Mouse (Mus musculus): ENCODE data around the gene Dync2h1. TPM values are rescaled to one million over a fixed set of nuclear protein-coding genes. Genes with fewer than 3 reads are reported as not detected.
"Not testable (repeated sequence)": the region's sequence is repeated elsewhere in the genome, so short reads cannot be mapped to it uniquely, and the experiment has no call there.

The Dync2h1 gene
- total RNA-seq, 2 experiments from 2014 or later = 25.2 to 32.8 TPM

GRCm38 (mm10) chr9:7041231-7041630 lies 143.0 kb downstream of the Dync2h1 start:
- DNase-seq (ENCODE audit: low spot score in 2 of 2) = no peak
- intact Hi-C loops (cut with DNase I) = no loop called here

GRCm38 (mm10) chr9:7032553-7032952 lies 151.7 kb downstream of the Dync2h1 start:
- intact Hi-C loops (cut with DNase I) = no loop called here

GRCm38 (mm10) chr9:7015600-7015999 lies 168.6 kb downstream of the Dync2h1 start:
- no peak for DNase-seq (ENCODE audit: low spot score in 2 of 2)
- intact Hi-C loops (cut with DNase I) = no loop called here

More at GRCm38 (mm10) chr9:7032553-7032952, 151.7 kb downstream of the Dync2h1 start:
- no peak for DNase-seq (ENCODE audit: low spot score in 2 of 2)

GRCm38 (mm10) chr9:7014733-7015132 lies 169.5 kb downstream of the Dync2h1 start:
- intact Hi-C loops (cut with DNase I) = no loop called here
- DNase-seq (ENCODE audit: low spot score in 2 of 2) = no peak

- DNase-seq (ENCODE audit: low spot score in 2 of 2) = no peak
- intact Hi-C loops (cut with DNase I) = no loop called here
These were observed 174.5 kb downstream of the Dync2h1 start for GRCm38 (mm10) chr9:7009785-7010184.

GRCm38 (mm10) chr9:6994865-6995264 lies 189.4 kb downstream of the Dync2h1 start:
- no peak for DNase-seq (ENCODE audit: low spot score in 2 of 2)
- intact Hi-C loops (cut with DNase I) = no loop called here

- intact Hi-C loops (cut with DNase I) = no loop called here
- no peak for DNase-seq (ENCODE audit: low spot score in 2 of 2)
These were observed 190.0 kb downstream of the Dync2h1 start for GRCm38 (mm10) chr9:6994275-6994674.

GRCm38 (mm10) chr9:6988893-6989685 lies 195.2 kb downstream of the Dync2h1 start:
- intact Hi-C loops (cut with DNase I) = no loop called here
- DNase-seq (ENCODE audit: low spot score in 2 of 2) = no peak

- intact Hi-C loops (cut with DNase I) = no loop called here
- DNase-seq (ENCODE audit: low spot score in 2 of 2) = no peak
These were observed 198.1 kb downstream of the Dync2h1 start for GRCm38 (mm10) chr9:6986161-6986560.

- no peak for DNase-seq (ENCODE audit: low spot score in 2 of 2)
- intact Hi-C loops (cut with DNase I) = no loop called here
These were observed 215.1 kb downstream of the Dync2h1 start for GRCm38 (mm10) chr9:6969171-6969570.

GRCm38 (mm10) chr9:6965006-6965405 lies 219.2 kb downstream of the Dync2h1 start:
- no peak for DNase-seq (ENCODE audit: low spot score in 2 of 2)
- intact Hi-C loops (cut with DNase I) = no loop called here

GRCm38 (mm10) chr9:6958311-6958710 lies 225.9 kb downstream of the Dync2h1 start:
- intact Hi-C loops (cut with DNase I) = no loop called here
- no peak for DNase-seq (ENCODE audit: low spot score in 2 of 2)

- intact Hi-C loops (cut with DNase I) = no loop called here
- DNase-seq (ENCODE audit: low spot score in 2 of 2) = no peak
These were observed 256.7 kb downstream of the Dync2h1 start for GRCm38 (mm10) chr9:6927399-6928035.

GRCm38 (mm10) chr9:6913471-6913870 lies 270.8 kb downstream of the Dync2h1 start:
- intact Hi-C loops (cut with DNase I) = no loop called here
- DNase-seq (ENCODE audit: low spot score in 2 of 2) = no peak

- DNase-seq (ENCODE audit: low spot score in 2 of 2); intact Hi-C loops (cut with DNase I): not testable (repeated sequence)
These were observed 273.7 kb downstream of the Dync2h1 start for GRCm38 (mm10) chr9:6910537-6910936.

- intact Hi-C loops (cut with DNase I) = no loop called here
- no peak for DNase-seq (ENCODE audit: low spot score in 2 of 2)
These were observed 282.6 kb downstream of the Dync2h1 start for GRCm38 (mm10) chr9:6901620-6902019.

GRCm38 (mm10) chr9:6891331-6891730 lies 292.9 kb downstream of the Dync2h1 start:
- intact Hi-C loops (cut with DNase I) = no loop called here

GRCm38 (mm10) chr9:6881187-6881984 lies 302.9 kb downstream of the Dync2h1 start:
- no peak for DNase-seq (ENCODE audit: low spot score in 2 of 2)
- intact Hi-C loops (cut with DNase I) = no loop called here

More at GRCm38 (mm10) chr9:6891331-6891730, 292.9 kb downstream of the Dync2h1 start:
- DNase-seq (ENCODE audit: low spot score in 2 of 2) = no peak
